Mouse (Mus musculus): ENCODE data around the gene Poll. TPM values are rescaled to one million over a fixed set of nuclear protein-coding genes. Genes with fewer than 3 reads are reported as not detected.

The Poll gene
- polyA plus RNA-seq, 1 experiment = 5.2 TPM

DNA sequence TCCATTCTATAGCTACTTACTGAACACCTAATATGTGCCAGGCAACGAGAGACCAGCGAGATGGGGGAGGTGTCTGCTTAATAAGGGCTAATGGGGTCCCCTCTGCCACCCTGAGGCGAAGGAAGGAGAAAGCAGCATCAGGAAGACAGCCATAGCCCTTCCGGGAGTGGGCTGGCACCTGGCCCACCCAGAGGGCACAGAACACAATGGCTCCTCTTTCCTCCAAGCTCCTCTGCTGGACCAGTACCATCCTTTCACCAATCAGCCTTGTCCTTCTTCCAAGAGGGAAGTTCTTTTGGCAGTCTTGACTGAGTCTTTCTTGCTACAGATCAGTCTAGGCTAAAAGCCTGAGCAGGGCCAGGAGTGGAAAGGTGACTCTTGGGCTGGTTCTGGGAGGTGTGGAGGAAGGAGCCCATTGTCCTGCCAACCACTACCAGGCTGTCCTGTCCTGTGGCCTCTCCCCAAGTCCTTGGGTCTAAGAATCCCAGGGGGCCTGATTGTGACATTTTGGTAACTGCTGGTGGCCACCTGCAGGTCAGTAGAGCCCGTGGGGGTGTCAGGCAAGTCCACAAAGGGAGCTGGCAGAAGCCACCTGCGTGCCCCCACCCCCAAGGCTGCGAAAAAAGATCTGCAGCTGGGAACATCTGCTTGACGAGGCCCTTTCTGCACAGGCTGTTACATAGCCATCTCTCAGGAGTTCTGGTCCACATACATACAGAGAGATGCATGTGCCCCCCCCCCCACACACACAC is 19.5 kb downstream of the Poll start:
- no peak for TF ChIP-seq POLR2A (IDR thresholded peaks at IDR 0.05; ENCODE audit: borderline replicate concordance, control insufficient read depth, low read depth, low read length)
- no peak for TF ChIP-seq CTCF (IDR thresholded peaks at IDR 0.05; ENCODE audit: control insufficient read depth, insufficient read depth, low read length)
- H3K4me3 ChIP-seq (replicated peaks; ENCODE audit: control insufficient read depth, low read depth, low read length) = no peak overlapping the region
- WGBS = 42% methylated on average over 8 of the region's 8 CpGs
- peaks cover 6% of the 10 kb centered on the region; the same call in 1 of the 2 replicates for H3K4me1 ChIP-seq (ENCODE audit: control insufficient read depth, insufficient read depth, low read length)
- no peak overlapping the region for H3K27ac ChIP-seq (ENCODE audit: control insufficient read depth, insufficient read depth, low read depth, low read length, poor library complexity)

DNA sequence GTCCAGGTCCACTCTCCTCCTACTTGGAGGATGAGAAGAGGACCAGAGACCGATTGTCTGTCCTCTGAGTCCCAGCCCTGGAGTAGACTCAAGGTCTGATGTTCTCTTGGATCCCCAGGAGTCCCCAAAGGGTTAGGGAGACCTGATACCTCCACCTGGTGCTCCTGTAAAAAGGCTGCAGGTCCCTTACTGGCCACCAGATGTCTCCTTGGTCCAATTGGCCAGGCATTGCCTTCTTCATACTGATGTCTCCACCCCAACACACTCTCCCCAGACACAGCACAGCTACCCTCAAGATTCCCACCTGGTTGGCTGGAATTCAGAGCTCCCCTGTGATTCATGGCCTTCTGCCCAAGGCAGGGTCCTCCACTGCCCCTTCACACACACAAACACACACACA is 22.8 kb downstream of the Poll start:
- 42% methylated on average over 1 of the region's 1 CpGs for WGBS
- Histone ChIP-seq H3K4me3 (replicated peaks; ENCODE audit: control insufficient read depth, low read depth, low read length) (no peak overlapping the region), H3K4me1 (ENCODE audit: control insufficient read depth, insufficient read depth, low read length) (peaks cover 6% of the 10 kb centered on the region; the same call in 1 of the 2 replicates), H3K27ac (ENCODE audit: control insufficient read depth, insufficient read depth, low read depth, low read length, poor library complexity) (no peak overlapping the region)
- TF ChIP-seq POLR2A (IDR thresholded peaks at IDR 0.05; ENCODE audit: borderline replicate concordance, control insufficient read depth, low read depth, low read length) = no peak
- peak; percentile 79 for TF ChIP-seq CTCF (IDR thresholded peaks at IDR 0.05; ENCODE audit: control insufficient read depth, insufficient read depth, low read length)

DNA sequence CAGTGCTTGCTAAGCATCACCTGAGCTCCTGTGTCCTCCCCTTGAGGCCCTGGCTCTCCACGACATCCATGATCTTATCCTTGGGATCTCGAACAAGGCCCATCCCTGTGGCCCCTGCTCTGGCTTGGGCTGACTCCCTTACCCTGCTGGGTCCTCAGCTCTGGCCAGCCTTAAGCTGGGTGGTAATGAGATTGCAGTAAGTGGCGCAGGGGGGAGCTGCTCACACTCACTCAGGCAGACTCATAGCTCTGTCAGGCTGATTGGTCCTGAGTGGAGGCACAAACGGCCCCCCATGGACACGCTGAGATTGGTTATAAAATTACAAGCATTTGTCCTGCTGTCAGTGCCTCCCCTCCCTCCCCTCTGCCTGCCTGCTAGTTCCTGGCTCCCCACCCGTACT is 24.4 kb downstream of the Poll start:
- Histone ChIP-seq H3K4me1 (ENCODE audit: control insufficient read depth, insufficient read depth, low read length) (peaks cover 3% of the 10 kb centered on the region; the same call in 1 of the 2 replicates), H3K4me3 (replicated peaks; ENCODE audit: control insufficient read depth, low read depth, low read length) (no peak overlapping the region), H3K27ac (ENCODE audit: control insufficient read depth, insufficient read depth, low read depth, low read length, poor library complexity) (no peak overlapping the region)
- 75% methylated on average over 6 of the region's 6 CpGs for WGBS
- no peak for TF ChIP-seq POLR2A (IDR thresholded peaks at IDR 0.05; ENCODE audit: borderline replicate concordance, control insufficient read depth, low read depth, low read length)
- no peak for TF ChIP-seq CTCF (IDR thresholded peaks at IDR 0.05; ENCODE audit: control insufficient read depth, insufficient read depth, low read length)

DNA sequence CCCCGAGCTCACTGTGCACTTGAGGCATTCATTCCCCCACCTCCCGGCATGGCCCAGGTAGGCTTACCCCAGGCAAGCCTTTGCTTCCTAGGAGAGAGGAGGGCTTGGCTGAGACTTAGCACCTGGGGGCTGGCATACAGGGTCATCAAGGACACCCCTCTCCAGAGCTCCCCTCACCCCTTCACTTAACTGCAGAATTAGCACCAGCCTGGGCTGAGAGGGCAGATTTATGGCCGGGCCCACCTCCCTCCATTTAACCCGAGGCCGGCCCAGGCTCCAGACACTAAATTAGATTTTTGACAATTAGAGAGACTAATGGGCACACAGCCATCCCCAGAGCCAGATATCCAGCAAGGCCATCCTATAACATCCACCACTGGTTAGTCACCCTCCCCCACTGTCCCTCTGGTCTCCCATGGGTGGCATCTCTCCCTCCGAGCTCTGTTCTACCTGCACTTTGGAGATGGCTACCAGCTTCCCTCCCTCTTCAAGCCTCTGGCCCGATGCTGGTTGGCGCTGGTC is 25.1 kb downstream of the Poll start:
- 82% methylated on average over 8 of the region's 8 CpGs for WGBS
- TF ChIP-seq CTCF (IDR thresholded peaks at IDR 0.05; ENCODE audit: control insufficient read depth, insufficient read depth, low read length) (no peak), POLR2A (IDR thresholded peaks at IDR 0.05; ENCODE audit: borderline replicate concordance, control insufficient read depth, low read depth, low read length) (no peak)
- Histone ChIP-seq H3K4me1 (ENCODE audit: control insufficient read depth, insufficient read depth, low read length) (peaks cover 9% of the 10 kb centered on the region), H3K27ac (ENCODE audit: control insufficient read depth, insufficient read depth, low read depth, low read length, poor library complexity) (no peak overlapping the region), H3K4me3 (replicated peaks; ENCODE audit: control insufficient read depth, low read depth, low read length) (no peak overlapping the region)

DNA sequence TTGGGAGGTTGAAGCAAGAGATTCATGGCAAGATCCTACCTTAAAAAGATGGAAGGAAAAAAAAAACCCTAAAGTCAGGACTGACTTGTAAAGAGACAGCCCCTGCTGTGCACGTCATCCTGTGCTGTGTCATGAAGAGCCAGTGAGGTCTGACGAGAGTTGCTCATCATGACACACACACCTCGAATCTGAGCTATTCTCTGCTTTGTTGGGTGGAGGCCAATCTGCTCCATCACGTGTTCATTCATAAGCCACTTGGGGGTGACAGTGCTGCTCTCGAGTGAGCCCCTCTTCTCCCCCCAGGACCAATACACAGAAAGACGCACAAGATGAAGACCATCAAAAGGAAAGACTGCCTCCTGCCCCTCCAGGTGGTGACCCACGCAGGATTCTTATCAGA is 26.7 kb downstream of the Poll start:
- no peak for TF ChIP-seq POLR2A (IDR thresholded peaks at IDR 0.05; ENCODE audit: borderline replicate concordance, control insufficient read depth, low read depth, low read length)
- TF ChIP-seq CTCF (IDR thresholded peaks at IDR 0.05; ENCODE audit: control insufficient read depth, insufficient read depth, low read length) = no peak
- H3K4me3 ChIP-seq (replicated peaks; ENCODE audit: control insufficient read depth, low read depth, low read length) = no peak overlapping the region
- H3K27ac ChIP-seq (ENCODE audit: control insufficient read depth, insufficient read depth, low read depth, low read length, poor library complexity) = no peak overlapping the region
- 61% methylated on average over 7 of the region's 7 CpGs for WGBS
- H3K4me1 ChIP-seq (ENCODE audit: control insufficient read depth, insufficient read depth, low read length) = peaks cover 14% of the 10 kb centered on the region

DNA sequence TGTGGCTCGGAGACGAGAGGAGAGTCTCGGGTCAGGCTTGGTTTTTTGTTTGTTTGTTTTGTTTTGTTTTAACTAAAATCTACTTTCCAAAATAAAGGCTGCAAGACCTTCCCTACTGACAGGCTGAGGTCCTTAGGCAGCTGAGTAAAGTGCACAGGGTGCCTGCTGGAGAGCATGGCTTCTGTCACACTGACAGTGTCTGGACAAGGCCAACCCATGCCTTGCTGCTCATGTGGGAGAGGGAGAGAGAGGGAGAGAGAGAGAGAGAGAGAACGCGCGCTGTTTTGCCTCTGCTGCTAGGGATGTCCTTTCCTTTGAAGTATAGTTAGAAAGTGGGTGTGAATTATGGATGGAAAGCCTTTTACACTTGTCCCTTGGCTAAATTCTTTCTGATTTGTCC is 28.8 kb downstream of the Poll start:
- Histone ChIP-seq H3K4me1 (ENCODE audit: control insufficient read depth, insufficient read depth, low read length) (peaks cover 11% of the 10 kb centered on the region), H3K4me3 (replicated peaks; ENCODE audit: control insufficient read depth, low read depth, low read length) (no peak overlapping the region), H3K27ac (ENCODE audit: control insufficient read depth, insufficient read depth, low read depth, low read length, poor library complexity) (no peak overlapping the region)
- TF ChIP-seq POLR2A (IDR thresholded peaks at IDR 0.05; ENCODE audit: borderline replicate concordance, control insufficient read depth, low read depth, low read length) = no peak
- 82% methylated on average over 6 of the region's 6 CpGs for WGBS

DNA sequence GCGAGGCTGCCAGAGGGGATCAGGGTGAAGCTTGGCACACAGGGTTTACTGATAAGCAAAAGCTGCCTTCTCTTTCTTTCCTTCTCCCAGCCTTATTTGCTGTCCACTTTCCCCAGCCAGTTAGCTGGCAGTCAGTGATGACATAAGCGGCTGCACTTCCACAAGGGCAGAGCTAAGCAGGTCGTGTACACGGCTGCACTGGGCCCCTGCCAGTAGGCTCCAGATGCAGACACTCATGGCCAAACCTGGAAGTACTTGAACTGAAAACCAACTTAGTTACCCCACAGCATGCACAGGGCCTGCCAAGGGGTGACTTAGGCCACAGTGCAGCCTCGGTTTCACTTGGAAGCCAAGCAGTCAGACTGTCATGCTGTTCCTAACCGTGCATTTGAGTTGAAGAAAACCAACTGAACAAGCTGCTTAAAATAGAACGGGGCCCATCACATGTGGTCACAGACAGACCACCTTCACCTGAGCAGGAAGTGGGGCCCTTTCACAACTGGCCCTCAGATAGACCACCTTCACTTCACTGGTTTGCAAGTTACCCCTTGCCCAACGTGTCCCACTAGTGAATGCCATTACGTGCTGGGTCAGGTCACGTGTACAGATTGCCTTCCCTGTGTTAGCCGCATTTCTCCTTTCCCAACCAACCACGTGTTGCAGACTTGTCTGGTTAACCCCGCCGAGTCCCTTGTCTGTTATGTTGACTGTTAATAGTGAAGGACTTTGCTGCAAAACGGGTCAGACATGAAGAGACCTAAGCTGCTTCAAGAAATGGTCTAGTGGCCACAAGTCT is 29.9 kb downstream of the Poll start:
- Histone ChIP-seq H3K27ac (ENCODE audit: control insufficient read depth, insufficient read depth, low read depth, low read length, poor library complexity) (peak overlapping the region; percentile 72), H3K4me1 (ENCODE audit: control insufficient read depth, insufficient read depth, low read length) (peaks cover 11% of the 10 kb centered on the region), H3K4me3 (replicated peaks; ENCODE audit: control insufficient read depth, low read depth, low read length) (no peak overlapping the region)
- TF ChIP-seq CTCF (IDR thresholded peaks at IDR 0.05; ENCODE audit: control insufficient read depth, insufficient read depth, low read length) (no peak), POLR2A (IDR thresholded peaks at IDR 0.05; ENCODE audit: borderline replicate concordance, control insufficient read depth, low read depth, low read length) (no peak)
- WGBS = 9% methylated on average over 15 of the region's 15 CpGs

DNA sequence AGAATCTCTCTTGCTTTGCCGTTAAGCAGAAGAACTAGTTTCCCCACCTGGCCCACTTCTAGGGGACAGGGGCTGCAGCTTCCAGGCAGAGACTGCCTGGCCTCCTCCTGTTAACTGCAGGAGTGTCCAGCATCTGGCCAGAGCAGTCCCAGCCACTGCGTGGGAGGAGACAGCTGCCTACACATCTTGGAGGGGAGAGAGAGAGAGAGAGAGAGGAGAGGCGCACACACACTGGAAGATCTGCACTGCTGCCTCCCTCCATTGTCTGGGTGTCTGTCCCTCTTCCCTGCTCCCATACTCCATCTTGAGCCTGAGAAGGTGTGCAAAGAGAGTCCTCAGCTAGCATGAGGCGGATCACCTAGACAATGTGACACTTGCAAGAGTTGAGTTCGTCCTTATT is 31.0 kb downstream of the Poll start:
- H3K27ac ChIP-seq (ENCODE audit: control insufficient read depth, insufficient read depth, low read depth, low read length, poor library complexity) = peak overlapping the region; percentile 72
- TF ChIP-seq CTCF (IDR thresholded peaks at IDR 0.05; ENCODE audit: control insufficient read depth, insufficient read depth, low read length) = no peak
- no peak for TF ChIP-seq POLR2A (IDR thresholded peaks at IDR 0.05; ENCODE audit: borderline replicate concordance, control insufficient read depth, low read depth, low read length)
- 67% methylated on average over 5 of the region's 5 CpGs for WGBS
- H3K4me3 ChIP-seq (replicated peaks; ENCODE audit: control insufficient read depth, low read depth, low read length) = no peak overlapping the region
- H3K4me1 ChIP-seq (ENCODE audit: control insufficient read depth, insufficient read depth, low read length) = peaks cover 11% of the 10 kb centered on the region
